Mouse (Mus musculus): ENCODE measurements around the gene Nktr. TPM values are rescaled to one million over a fixed set of nuclear protein-coding genes. Genes with fewer than 3 reads are reported as not detected.

Gene Nktr
- total and polyA plus RNA-seq, 3 experiments: 32.4 to 70.7 (median 34.3) TPM

DNA sequence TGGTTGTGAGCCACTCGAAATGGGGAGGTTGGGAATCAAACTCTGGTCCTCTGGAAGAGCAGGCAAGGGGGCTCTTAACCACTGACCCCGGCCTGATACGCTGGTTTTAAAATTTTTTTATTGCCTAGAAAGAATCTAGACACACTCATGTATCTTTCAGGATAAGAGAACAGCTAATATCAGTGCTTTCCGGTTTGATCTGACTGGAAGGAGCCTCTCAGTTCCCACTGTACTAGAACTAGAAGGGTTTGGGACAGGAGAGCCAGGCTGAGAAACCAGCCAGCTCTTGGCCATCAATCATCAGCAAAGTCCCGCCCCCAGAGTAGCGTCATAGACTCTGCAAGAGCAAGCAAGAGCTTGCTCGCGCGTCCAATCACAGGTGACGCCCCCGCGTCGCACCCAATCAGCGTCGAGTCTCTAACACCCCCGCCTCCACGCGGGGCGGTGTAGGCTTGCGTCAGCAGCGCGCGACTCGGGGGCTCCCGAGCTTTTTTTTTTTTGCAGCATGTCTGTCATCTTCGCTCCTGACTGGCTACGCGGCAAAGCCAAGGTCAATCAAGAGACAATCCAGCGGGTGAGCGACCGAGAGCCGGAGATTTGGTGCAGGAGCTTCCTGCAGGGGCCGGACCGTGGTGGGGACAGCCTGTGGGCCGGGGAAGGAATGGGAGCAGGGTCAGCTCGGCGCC lies 8.9 kb upstream of the Nktr start, which contains the start of gene Ss18l2 (continued):
- TF ChIP-seq BHLHE40 (IDR thresholded peaks at IDR 0.05; ENCODE audit: borderline replicate concordance, low read depth, low read length) (no peak), ETS1 (IDR thresholded peaks at IDR 0.05; ENCODE audit: low read depth, low read length) (no peak), MAFK (IDR thresholded peaks at IDR 0.05; ENCODE audit: borderline replicate concordance, low read depth, low read length) (no peak)

GRCm38 (mm10) chr9:121710584-121710975 lies 8.4 kb upstream of the Nktr start:
- Histone ChIP-seq H3K79me2 (ENCODE audit: control insufficient read depth, insufficient read depth, low read length, poor library complexity) (peaks cover 17% of the 10 kb centered on the region), H3K9me3 (replicated peaks; ENCODE audit: insufficient read depth, low read length) (no peaks in the 10 kb centered on the region), H3K4me3 (ENCODE audit: control insufficient read depth in 1 of 2, insufficient read depth in 1 of 2, low read depth in 2 of 2, low read length in 2 of 2) (peak overlapping the region; percentile 91 to 98), H3K27ac (ENCODE audit: control insufficient read depth, low read depth, low read length) (peak overlapping the region; percentile 54), H3K4me1 (ENCODE audit: control insufficient read depth in 1 of 2, insufficient read depth in 2 of 2, low read length in 2 of 2) (peaks cover 15 to 39% of the 10 kb centered on the region in 2 experiments), H3K27me3 (ENCODE audit: control insufficient read depth in 1 of 2, insufficient read depth in 2 of 2, low read length in 2 of 2) (no peaks in the 10 kb centered on the region), H3K36me3 (ENCODE audit: control insufficient read depth in 1 of 2, insufficient read depth in 2 of 2, low read length in 2 of 2) (peaks cover 1 to 29% of the 10 kb centered on the region in 2 experiments; a peak in 3 of 4 replicates), H3K9ac (ENCODE audit: control insufficient read depth, low read depth, low read length, poor library complexity, severe bottlenecking) (peak overlapping the region; percentile 94)
- DNase-seq (ENCODE audit: low read depth, low spot score): peak; percentile 66
- TF ChIP-seq ZNF384 (IDR thresholded peaks at IDR 0.05; ENCODE audit: low read depth, low read length): no peak
- no peak for TF ChIP-seq MEF2A (IDR thresholded peaks at IDR 0.05; ENCODE audit: extremely low read depth, insufficient replicate concordance, low read depth, low read length, poor library complexity, severe bottlenecking)
- TF ChIP-seq POLR2AphosphoS5 (IDR thresholded peaks at IDR 0.05; ENCODE audit: borderline replicate concordance, low read depth, low read length): no peak
- no peak for TF ChIP-seq POLR2AphosphoS2 (IDR thresholded peaks at IDR 0.05; ENCODE audit: low read length)
- TF ChIP-seq TCF12 (IDR thresholded peaks at IDR 0.05; ENCODE audit: low read depth, low read length): no peak
- TF ChIP-seq RAD21 (IDR thresholded peaks at IDR 0.05; ENCODE audit: low read depth, low read length): no peak
- no peak for TF ChIP-seq CTCF (IDR thresholded peaks at IDR 0.05 in 2 of 3, conservative IDR thresholded peaks at IDR 0.05 in 1 of 3; ENCODE audit: control insufficient read depth in 1 of 3, insufficient read depth in 1 of 3, low read depth in 2 of 3, low read length in 3 of 3, poor library complexity in 1 of 3, severe bottlenecking in 1 of 3)
- no peak for TF ChIP-seq ELF1 (IDR thresholded peaks at IDR 0.05; ENCODE audit: low read depth, low read length)
- no peak for TF ChIP-seq MAFK (IDR thresholded peaks at IDR 0.05; ENCODE audit: borderline replicate concordance, low read depth, low read length)
- no peak for TF ChIP-seq ZC3H11A (IDR thresholded peaks at IDR 0.05; ENCODE audit: low read depth, low read length)
- TF ChIP-seq TBP (IDR thresholded peaks at IDR 0.05; ENCODE audit: low read depth, low read length): no peak

DNA sequence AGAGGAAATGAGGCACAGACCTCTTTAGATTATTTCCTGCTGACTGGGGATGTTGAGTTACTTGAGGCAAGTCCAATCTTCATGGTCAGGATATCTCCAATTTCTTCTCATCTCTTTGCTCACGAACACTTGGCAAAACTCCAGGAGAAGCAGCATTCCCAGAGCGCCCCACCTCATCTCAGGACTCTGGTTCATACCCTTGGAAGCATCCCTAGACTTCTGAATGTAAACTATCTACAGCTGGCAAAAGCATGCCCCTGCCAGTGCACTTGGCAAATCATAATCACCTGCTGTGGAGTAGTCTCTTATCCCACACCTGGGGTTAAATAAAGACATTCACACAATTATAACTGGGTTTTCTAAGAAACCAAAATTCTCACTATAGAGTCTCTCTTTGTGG lies 1.9 kb upstream of the Nktr start:
- peaks cover 27% of the 10 kb centered on the region for H3K79me2 ChIP-seq (ENCODE audit: control insufficient read depth, insufficient read depth, low read length, poor library complexity)
- no peak for TF ChIP-seq ELF1 (IDR thresholded peaks at IDR 0.05; ENCODE audit: low read depth, low read length)
- TF ChIP-seq MAZ (IDR thresholded peaks at IDR 0.05; ENCODE audit: low read depth, low read length): no peak
- no peak for TF ChIP-seq MAX (IDR thresholded peaks at IDR 0.05; ENCODE audit: low read length)

More for the DNA sequence above, 1.9 kb upstream of the Nktr start:
- H3K27me3 ChIP-seq (ENCODE audit: control insufficient read depth in 1 of 2, insufficient read depth in 2 of 2, low read length in 2 of 2): no peaks in the 10 kb centered on the region
- H3K4me1 ChIP-seq (ENCODE audit: control insufficient read depth in 1 of 2, insufficient read depth in 2 of 2, low read length in 2 of 2): peaks cover 4 to 9% of the 10 kb centered on the region in 2 experiments; a peak in 3 of 4 replicates
- no peak for DNase-seq (ENCODE audit: low read depth, low spot score)
- no peak overlapping the region for H3K4me3 ChIP-seq (ENCODE audit: control insufficient read depth in 1 of 2, insufficient read depth in 1 of 2, low read depth in 2 of 2, low read length in 2 of 2)
- no peak overlapping the region for H3K9ac ChIP-seq (ENCODE audit: control insufficient read depth, low read depth, low read length, poor library complexity, severe bottlenecking)
- H3K9me3 ChIP-seq (replicated peaks; ENCODE audit: insufficient read depth, low read length): no peaks in the 10 kb centered on the region
- peaks cover 4 to 15% of the 10 kb centered on the region in 2 experiments for H3K36me3 ChIP-seq (ENCODE audit: control insufficient read depth in 1 of 2, insufficient read depth in 2 of 2, low read length in 2 of 2)
- H3K27ac ChIP-seq (ENCODE audit: control insufficient read depth, low read depth, low read length): no peak overlapping the region

Data from MEL (cell line).